Mouse (Mus musculus) MEL (cell line): ENCODE data around the gene Sult2b1.

ENCODE experiments used
- CTCF ChIP-seq, 3 experiments: IDR thresholded peaks in 2 of 3; conservative IDR thresholded peaks in 1 of 3; 2 replicates each; pipeline ENCODE4 v1.5.1; 2011 to 2012; ENCODE audit warnings: low read length in 3 of 3, low read depth in 2 of 3, mild to moderate bottlenecking in 2 of 3, improper control_type of control experiment in 1 of 3, inconsistent platforms in 1 of 3, mixed read lengths in 1 of 3, moderate library complexity in 1 of 3; ENCODE audit not compliant: control insufficient read depth in 1 of 3, insufficient read depth in 1 of 3, poor library complexity in 1 of 3, severe bottlenecking in 1 of 3
- ETS1 ChIP-seq: IDR thresholded peaks from 2 replicates; pipeline ENCODE4 v1.6.1; 2012; ENCODE audit warnings: low read depth, mild to moderate bottlenecking, inconsistent platforms, low read length, improper control_type of control experiment, moderate library complexity
- HCFC1 ChIP-seq: IDR thresholded peaks from 2 replicates; pipeline ENCODE4 v1.6.1; 2012; ENCODE audit warnings: low read depth, mild to moderate bottlenecking, inconsistent platforms, low read length, improper control_type of control experiment, moderate library complexity
- MAX ChIP-seq: IDR thresholded peaks from 2 replicates; pipeline ENCODE4 v1.6.1; 2011; ENCODE audit warnings: low read length, improper control_type of control experiment
- NELFE ChIP-seq: IDR thresholded peaks from 2 replicates; pipeline ENCODE4 v1.6.1; 2011; ENCODE audit warnings: low read depth, low read length, improper control_type of control experiment
- POLR2A ChIP-seq, 2 experiments: IDR thresholded peaks; 2 replicates each; pipeline ENCODE4 v1.6.1; 2011 to 2012; ENCODE audit warnings: low read length in 2 of 2, mild to moderate bottlenecking in 2 of 2, control low read depth in 1 of 2, improper control_type of control experiment in 1 of 2, low read depth in 1 of 2, moderate library complexity in 1 of 2; ENCODE audit not compliant: control insufficient read depth in 1 of 2, insufficient read depth in 1 of 2, poor library complexity in 1 of 2
- RAD21 ChIP-seq: IDR thresholded peaks from 2 replicates; pipeline ENCODE4 v1.6.1; 2011; ENCODE audit warnings: mild to moderate bottlenecking, low read depth, low read length, improper control_type of control experiment
- TCF12 ChIP-seq: IDR thresholded peaks from 2 replicates; pipeline ENCODE4 v1.6.1; 2014; ENCODE audit warnings: low read depth, mild to moderate bottlenecking, inconsistent platforms, low read length, improper control_type of control experiment, moderate library complexity

- TF ChIP-seq MAX: no peak
- no peak for TF ChIP-seq CTCF (IDR thresholded peaks at IDR 0.05 in 2 of 3, conservative IDR thresholded peaks at IDR 0.05 in 1 of 3; ENCODE audit: control insufficient read depth in 1 of 3, insufficient read depth in 1 of 3, low read depth in 2 of 3, low read length in 3 of 3, poor library complexity in 1 of 3, severe bottlenecking in 1 of 3)
- TF ChIP-seq TCF12: no peak
- no peak for TF ChIP-seq POLR2A (IDR thresholded peaks at IDR 0.05; ENCODE audit: control insufficient read depth in 1 of 2, insufficient read depth in 1 of 2, low read depth in 1 of 2, low read length in 2 of 2, poor library complexity in 1 of 2)
- TF ChIP-seq NELFE: no peak
- TF ChIP-seq HCFC1: no peak
- TF ChIP-seq RAD21: no peak
- TF ChIP-seq ETS1: no peak
Measured at GRCm38 (mm10) chr7:45703521-45704033, 80.9 kb downstream of the Sult2b1 start.
